Mouse (Mus musculus) macrophage (primary cell): Measurements from ENCODE around the gene Qser1. TPM values are rescaled to one million over a fixed set of nuclear protein-coding genes. Genes with fewer than 3 reads are reported as not detected.
"Not testable (repeated sequence)": the region's sequence is repeated elsewhere in the genome, so short reads cannot be mapped to it uniquely, and the experiment has no call there.

ENCODE experiments used
- H3K27ac ChIP-seq: fragments of 350-480 bp; formaldehyde crosslinking; 2 replicates; pipeline ENCODE4 v1.9.0; 2021
- H3K36me3 ChIP-seq: fragments of 350-480 bp; formaldehyde crosslinking; 2 replicates; pipeline ENCODE4 v1.9.0; 2021; ENCODE audit errors: inconsistent target
- H3K4me3 ChIP-seq: fragments of 350-480 bp; formaldehyde crosslinking; 2 replicates; pipeline ENCODE4 v1.9.0; 2021; ENCODE audit errors: inconsistent target
- H3K79me2 ChIP-seq: fragments of 350-480 bp; formaldehyde crosslinking; 2 replicates; pipeline ENCODE4 v1.9.0; 2021; ENCODE audit errors: inconsistent target
- WGBS: methylation state at CpG from one replicate; pipeline ENCODE4 v1.1.7; 2026; ENCODE audit warnings: inconsistent platforms; ENCODE audit not compliant: missing documents; 5-methylcytosine and 5-hydroxymethylcytosine counted together
- polyA plus RNA-seq: library from polyadenylated mRNA; stranded (reverse); fragments of 250-400 nt; gene quantifications from 3 replicates; pipeline ENCODE4 v1.2.4, GENCODE M21; 2018; ENCODE audit warnings: inconsistent platforms
- total RNA-seq, 78 experiments: library from RNA; depleted of rRNA; stranded (reverse); fragments of 250-400 nt; gene quantifications; 1 replicate in 9 of 78; 2 replicates in 24 of 78; 3 replicates in 43 of 78; 4 replicates in 2 of 78; pipeline ENCODE4 v1.2.4; 2018; ENCODE audit warnings: inconsistent platforms in 56 of 78

Qser1 gene
- 10 to 100 TPM in 15 of 26 experiments, 1 to 10 TPM in 11; 2.0 to 21.7 (median 10.3) TPM for total RNA-seq (2018; cell fraction: chromatin; rRNA removed)
- total RNA-seq (2018; cell fraction: cytosol; rRNA removed) = 10 to 100 TPM in 9 of 26 experiments, 1 to 10 TPM in 17; 5.1 to 13.5 (median 7.8) TPM
- 10 to 100 TPM in 7 of 26 experiments, 1 to 10 TPM in 19; 3.1 to 20.2 (median 7.5) TPM for total RNA-seq (2018; cell fraction: nucleus; rRNA removed)
- polyA plus RNA-seq = 5.0 to 8.2 TPM (median 7.5 TPM) in 3 replicates

GRCm38 (mm10) chr2:104816371-104816827 is at the start of gene Qser1:
TSS of gene Qser1 (minus strand) at chr2:104816760.
- Histone ChIP-seq H3K4me3 (peak within 1 kb of the TSS; percentile 84), H3K27ac (peak within 1 kb of the TSS; percentile 62), H3K36me3 (no peaks in the 10 kb centered on the region), H3K79me2 (peaks cover 28% of the 10 kb centered on the region)
- 1% methylated on average over 14 of the region's 50 CpGs for WGBS

- WGBS = 31% methylated on average over 4 of the region's 4 CpGs
- Histone ChIP-seq H3K79me2 (no peaks in the 10 kb centered on the region), H3K4me3 (no peak overlapping the region), H3K36me3 (no peaks in the 10 kb centered on the region), H3K27ac (no peak overlapping the region)
Measured at GRCm38 (mm10) chr2:104864176-104864860, 47.8 kb upstream of the Qser1 start.

GRCm38 (mm10) chr2:104860426-104860825 is 43.9 kb upstream of the Qser1 start:
- 93% methylated on average over 10 of the region's 10 CpGs for WGBS
- Histone ChIP-seq H3K4me3 (no peak overlapping the region), H3K79me2 (no peaks in the 10 kb centered on the region), H3K27ac (no peak overlapping the region), H3K36me3 (no peaks in the 10 kb centered on the region)

- no peak overlapping the region for H3K27ac ChIP-seq
- H3K36me3 ChIP-seq = no peaks in the 10 kb centered on the region
- WGBS = 82% methylated on average over 5 of the region's 5 CpGs
- H3K4me3 ChIP-seq = no peak overlapping the region
- H3K79me2 ChIP-seq = no peaks in the 10 kb centered on the region
Measured at GRCm38 (mm10) chr2:104859060-104859459, 42.5 kb upstream of the Qser1 start.

GRCm38 (mm10) chr2:104858083-104858482 is 41.5 kb upstream of the Qser1 start:
- H3K4me3 ChIP-seq, H3K27ac ChIP-seq, H3K36me3 ChIP-seq, H3K79me2 ChIP-seq: not testable (repeated sequence)
- 95% methylated on average over 3 of the region's 3 CpGs for WGBS

GRCm38 (mm10) chr2:104856218-104856617 is 39.7 kb upstream of the Qser1 start:
- Histone ChIP-seq H3K79me2 (no peaks in the 10 kb centered on the region), H3K36me3 (no peaks in the 10 kb centered on the region), H3K27ac (no peak overlapping the region), H3K4me3 (no peak overlapping the region)
- WGBS = 55% methylated on average over 1 of the region's 1 CpGs

- H3K4me3 ChIP-seq = no peak overlapping the region
- no peak overlapping the region for H3K27ac ChIP-seq
- H3K36me3 ChIP-seq = no peaks in the 10 kb centered on the region
- WGBS = 78% methylated on average over 3 of the region's 3 CpGs
- H3K79me2 ChIP-seq = no peaks in the 10 kb centered on the region
Measured at GRCm38 (mm10) chr2:104855732-104856131, 39.2 kb upstream of the Qser1 start.

GRCm38 (mm10) chr2:104854836-104855235 is 38.3 kb upstream of the Qser1 start:
- Histone ChIP-seq H3K4me3 (no peak overlapping the region), H3K36me3 (no peaks in the 10 kb centered on the region), H3K79me2 (no peaks in the 10 kb centered on the region), H3K27ac (no peak overlapping the region)
- WGBS = 100% methylated on average over 1 of the region's 1 CpGs

GRCm38 (mm10) chr2:104852546-104852945 is 36.0 kb upstream of the Qser1 start:
- Histone ChIP-seq H3K27ac (no peak overlapping the region), H3K36me3 (no peaks in the 10 kb centered on the region), H3K4me3 (no peak overlapping the region), H3K79me2 (no peaks in the 10 kb centered on the region)
- WGBS = 94% methylated on average over 7 of the region's 7 CpGs

GRCm38 (mm10) chr2:104851686-104852085 is 35.1 kb upstream of the Qser1 start:
- H3K79me2 ChIP-seq = no peaks in the 10 kb centered on the region
- no peak overlapping the region for H3K4me3 ChIP-seq
- no peak overlapping the region for H3K27ac ChIP-seq
- WGBS = 69% methylated on average over 5 of the region's 5 CpGs
- H3K36me3 ChIP-seq = no peaks in the 10 kb centered on the region

GRCm38 (mm10) chr2:104849991-104850359 is 33.4 kb upstream of the Qser1 start:
- 36% methylated on average over 3 of the region's 3 CpGs for WGBS
- peak overlapping the region; percentile 45 for H3K4me3 ChIP-seq
- no peaks in the 10 kb centered on the region for H3K79me2 ChIP-seq
- no peak overlapping the region for H3K27ac ChIP-seq
- no peaks in the 10 kb centered on the region for H3K36me3 ChIP-seq

- Histone ChIP-seq H3K36me3 (no peaks in the 10 kb centered on the region), H3K79me2 (no peaks in the 10 kb centered on the region), H3K27ac (peak within 1 kb of the TSS; percentile 27; the same call in 1 of the 2 replicates), H3K4me3 (peak within 1 kb of the TSS; percentile 45)
- under 1% methylated on average over 62 of the region's 62 CpGs for WGBS
Measured at GRCm38 (mm10) chr2:104849276-104849990, 32.9 kb upstream of the Qser1 start, which contains the start of gene Prrg4. TSS of gene Prrg4 (minus strand) at chr2:104849876.

GRCm38 (mm10) chr2:104848235-104849161 is 31.9 kb upstream of the Qser1 start:
- Histone ChIP-seq H3K4me3 (peak overlapping the region; percentile 45), H3K36me3 (no peaks in the 10 kb centered on the region), H3K27ac (peak overlapping the region; percentile 27; the same call in 1 of the 2 replicates), H3K79me2 (no peaks in the 10 kb centered on the region)
- WGBS = 6% methylated on average over 16 of the region's 16 CpGs

GRCm38 (mm10) chr2:104847645-104848044 is 31.1 kb upstream of the Qser1 start:
- Histone ChIP-seq H3K79me2 (no peaks in the 10 kb centered on the region), H3K27ac (0 out of 2 replicates have a peak overlapping the region, but pooled peaks have one; percentile 27), H3K4me3 (no peak overlapping the region), H3K36me3 (no peaks in the 10 kb centered on the region)
- WGBS = 47% methylated on average over 2 of the region's 2 CpGs
